ENCODE assay signal across 8 mouse cellular contexts in genomic region chr8:84985684-84986378, GRCm38 (mm10). TPM values are rescaled to one million over a fixed set of nuclear protein-coding genes. Genes with fewer than 3 reads are reported as not detected.
DNase-seq lines count a peak whose midpoint lies in the region; ATAC-seq lines count a peak whose summit lies in the region.

No protein-coding gene starts in this region.

- H3K9me3 ChIP-seq in hindbrain, embryonic 14.5 days (ENCODE audit: control insufficient read depth, low read length) = no peaks in the 10 kb centered on the region

- no peaks in the 10 kb centered on the region for H3K36me3 ChIP-seq in hindbrain, embryonic 14.5 days (replicated peaks; ENCODE audit: control insufficient read depth, insufficient read depth)

- H3K4me2 ChIP-seq in hindbrain, embryonic 14.5 days (replicated peaks) = peak overlapping the region; percentile 89

- ATAC-seq in hindbrain, embryonic 14.5 days (ENCODE audit: low FRiP score) = peak; percentile 32

- peak; percentile 91 for DNase-seq in Muller cell, postnatal 12 days (ENCODE audit: inconsistent ontology term)
- peak; percentile 95 for DNase-seq in cerebellum, adult 9-11 months
- peak; percentile 82 to 85 for DNase-seq in frontal cortex, postnatal 25 days (ENCODE audit: low spot score in 2 of 2)
- DNase-seq in hindbrain, embryonic 14.5 days (ENCODE audit: low spot score) = peak; percentile 82
- peak; percentile 93 for DNase-seq in left cerebral cortex, adult 11 months (ENCODE audit: low spot score)
- peak; percentile 97 for DNase-seq in lung, postnatal 36 days
- DNase-seq in right cerebral cortex, postnatal 10 days (ENCODE audit: low spot score in 2 of 2) = peak; percentile 96
- DNase-seq in urinary bladder, postnatal 14 days (ENCODE audit: low spot score) = peak; percentile 92

- H3K4me1 ChIP-seq in hindbrain, embryonic 14.5 days (replicated peaks; ENCODE audit: control insufficient read depth, insufficient read depth, low read length) = peaks cover 26% of the 10 kb centered on the region

- peak overlapping the region; percentile 73 for H3K27ac ChIP-seq in hindbrain, embryonic 14.5 days

- H3K27me3 ChIP-seq in hindbrain, embryonic 14.5 days (ENCODE audit: control insufficient read depth, insufficient read depth, low read length) = peaks cover 25% of the 10 kb centered on the region

- H3K9ac ChIP-seq in hindbrain, embryonic 14.5 days = peak overlapping the region; percentile 58

- H3K4me3 ChIP-seq in hindbrain, embryonic 14.5 days (replicated peaks; ENCODE audit: low read length) = peak overlapping the region; percentile 48

- under 1% methylated on average over 50 of the region's 53 CpGs for WGBS in hindbrain, embryonic 14.5 days

RNA-seq across cellular contexts. Expression of gene Hook2, which starts 4.6 kb away (rescaled TPM):
- 24.6 and 27.3 TPM in 2 replicates for polyA plus RNA-seq in hindbrain, embryonic 14.5 days (2014; fragmentation: Nextera tagmentation; extraction: Ambion mirVana)

RNA-seq across cellular contexts. Expression of gene Junb, which starts 7.3 kb away (rescaled TPM):
- polyA plus RNA-seq in hindbrain, embryonic 14.5 days (2014; fragmentation: Nextera tagmentation; extraction: Ambion mirVana) = 6.0 and 6.2 TPM in 2 replicates

RNA-seq across cellular contexts. Expression of gene Rnaseh2a, which starts 16.3 kb away (rescaled TPM):
- 47.8 and 48.4 TPM in 2 replicates for polyA plus RNA-seq in hindbrain, embryonic 14.5 days (2014; fragmentation: Nextera tagmentation; extraction: Ambion mirVana)

RNA-seq across cellular contexts. Expression of gene Prdx2, which starts 16.4 kb away (rescaled TPM):
- polyA plus RNA-seq in hindbrain, embryonic 14.5 days (2014; fragmentation: Nextera tagmentation; extraction: Ambion mirVana) = 1,143 and 1,221 TPM in 2 replicates

RNA-seq across cellular contexts. Expression of gene Gm49661, which starts 16.6 kb away (rescaled TPM):
- not detected in 2 replicates for polyA plus RNA-seq in hindbrain, embryonic 14.5 days (2014; fragmentation: Nextera tagmentation; extraction: Ambion mirVana)

Comparison
In these comparisons a context has a peak if more than half of its experiments do, and no peak if none do; other contexts are left out.
1. Peak in every context shown above with its lines: DNase-seq, ATAC-seq, H3K4me3 ChIP-seq and H3K27ac ChIP-seq.